Mouse (Mus musculus): ENCODE measurements around the gene Anxa9.

Gene Anxa9

GRCm38 (mm10) chr3:95247660-95248336 lies 59.2 kb downstream of the Anxa9 start:
- no peak for DNase-seq (ENCODE audit: low read depth, low spot score)

DNA sequence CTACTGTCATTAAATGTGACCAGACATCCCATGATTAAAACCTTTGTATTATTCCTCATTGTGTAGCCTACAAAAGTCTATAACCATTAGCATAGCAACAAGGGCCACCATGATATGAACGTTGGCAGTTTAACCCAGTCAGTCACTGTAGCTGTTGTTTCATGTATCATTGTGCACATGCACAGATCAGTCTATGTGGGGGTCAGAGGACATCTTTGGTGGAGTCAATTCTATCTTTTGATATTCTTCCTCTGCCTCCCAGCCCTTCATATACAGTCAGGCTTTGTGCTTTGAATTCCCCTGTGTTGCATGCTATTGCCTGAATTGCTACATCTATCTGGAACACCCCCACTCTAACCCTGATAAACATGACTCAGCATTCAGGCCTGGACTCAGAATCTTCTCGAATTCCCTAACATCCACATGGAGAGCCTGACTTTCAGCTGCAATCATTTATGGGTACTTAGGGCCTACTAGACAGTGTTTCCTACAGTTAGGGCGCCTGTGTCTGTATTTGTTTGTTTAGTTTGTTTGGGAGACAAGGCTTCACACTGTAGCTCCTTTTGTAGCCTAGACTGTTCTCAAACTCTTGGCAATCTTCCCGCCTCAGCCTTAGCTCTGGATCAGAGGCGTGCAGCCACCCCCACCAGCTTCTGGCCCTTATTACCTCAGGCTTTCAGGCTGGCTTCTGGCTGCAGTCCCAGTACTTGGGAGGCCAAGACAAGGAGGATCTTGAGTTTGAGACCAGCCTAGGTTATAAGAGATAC lies 60.3 kb downstream of the Anxa9 start:
- DNase-seq (ENCODE audit: low read depth, low spot score): no peak

Measured in retina, postnatal 7 days (tissue).